Mouse (Mus musculus) hindbrain, embryonic 14.5 days (tissue): ENCODE results near the gene Atxn1. TPM values are rescaled to one million over a fixed set of nuclear protein-coding genes. Genes with fewer than 3 reads are reported as not detected.
A peak's percentile ranks its signal among the peaks of the same experiment; 100 is the strongest.

ENCODE experiments used
- ATAC-seq: fragments of 200-750 bp; cut with Nextera tagmentation; 2 replicates; pipeline ENCODE4 v1.8.0; 2017; ENCODE audit warnings: moderate number of reproducible peaks, mild to moderate bottlenecking, moderate TSS enrichment, moderate library complexity; ENCODE audit not compliant: low FRiP score
- DNase-seq: peaks from one replicate; pipeline ENCODE4 v3.0.0-alpha.2; 2015; ENCODE audit warnings: low spot score
- H3K27ac ChIP-seq: fragments of 300-500 bp; sonication (generic); 2 replicates; pipeline ENCODE4 v1.5.1; 2014; ENCODE audit warnings: mild to moderate bottlenecking, moderate library complexity
- H3K27me3 ChIP-seq: fragments of 300-500 bp; sonication (generic); 2 replicates; pipeline ENCODE4 v1.6.1; 2014; ENCODE audit warnings: mild to moderate bottlenecking, low read length, mixed read lengths; ENCODE audit not compliant: control insufficient read depth, insufficient read depth
- H3K36me3 ChIP-seq: fragments of 300-500 bp; sonication (generic); replicated peaks from 2 replicates; pipeline ENCODE4 v1.6.1; 2014; ENCODE audit not compliant: control insufficient read depth, insufficient read depth
- H3K4me1 ChIP-seq: fragments of 300-500 bp; sonication (generic); replicated peaks from 2 replicates; pipeline ENCODE4 v1.6.1; 2014; ENCODE audit warnings: antibody characterized with exemption, low read length, mixed read lengths; ENCODE audit not compliant: control insufficient read depth, insufficient read depth
- H3K4me2 ChIP-seq: fragments of 300-500 bp; sonication (generic); replicated peaks from 2 replicates; pipeline ENCODE4 v1.6.1; 2014; ENCODE audit warnings: mild to moderate bottlenecking, moderate library complexity
- H3K4me3 ChIP-seq: fragments of 300-500 bp; sonication (generic); replicated peaks from 2 replicates; pipeline ENCODE4 v1.5.1; 2014; ENCODE audit warnings: mild to moderate bottlenecking, low read length
- H3K9ac ChIP-seq: fragments of 300-500 bp; sonication (generic); 2 replicates; pipeline ENCODE4 v1.6.1; 2014
- H3K9me3 ChIP-seq: fragments of 300-500 bp; sonication (generic); 2 replicates; pipeline ENCODE4 v1.6.1; 2016; ENCODE audit warnings: low read length; ENCODE audit not compliant: control insufficient read depth
- WGBS: fragments of 180-500 bp; shearing (Covaris S2); extraction: QIAGEN DNeasy Blood & Tissue Kit; methylation state at CpG from one replicate; pipeline ENCODE4 v1.1.7; 2014; 5-methylcytosine and 5-hydroxymethylcytosine counted together
- polyA plus RNA-seq: library from polyadenylated mRNA; unstranded; fragments of >200 nt; fragmentation: Nextera tagmentation; extraction: Ambion mirVana; gene quantifications from 2 replicates; pipeline ENCODE4 v1.2.1, GENCODE M21; 2014

Atxn1 gene
- polyA plus RNA-seq, 1 experiment from 2014 or later: 8.1 TPM

- Histone ChIP-seq H3K4me3 (no peak overlapping the region), H3K27ac (no peak overlapping the region), H3K4me1 (no peaks in the 10 kb centered on the region), H3K9me3 (no peaks in the 10 kb centered on the region), H3K27me3 (no peaks in the 10 kb centered on the region), H3K4me2 (no peak overlapping the region), H3K9ac (no peak overlapping the region), H3K36me3 (no peaks in the 10 kb centered on the region)
- no peak for ATAC-seq
- 82% methylated on average over 7 of the region's 7 CpGs for WGBS
- DNase-seq: no peak
Observed at GRCm38 (mm10) chr13:45924555-45924954, 40.3 kb downstream of the Atxn1 start.

DNA sequence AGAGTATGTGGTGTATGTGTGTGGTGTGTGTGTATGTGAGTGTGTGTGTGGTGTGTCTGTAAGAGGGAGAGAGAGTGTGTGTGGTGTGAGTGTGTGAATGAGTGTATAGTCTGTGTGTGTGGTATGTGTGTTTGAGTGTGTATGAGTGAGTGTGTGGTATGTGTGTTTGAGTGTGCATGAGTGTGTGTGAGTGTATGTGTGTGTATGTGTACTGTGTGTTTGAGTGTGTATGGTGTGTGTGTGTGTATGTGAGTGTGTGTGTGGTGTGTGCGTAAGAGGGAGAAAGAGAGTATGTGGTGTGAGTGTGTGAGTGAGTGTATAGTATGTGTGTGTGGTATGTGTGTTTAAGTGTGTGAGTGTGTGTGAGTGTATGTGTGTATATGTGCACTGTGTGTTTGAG is 41.7 kb downstream of the Atxn1 start:
- 100% methylated on average over 1 of the region's 1 CpGs for WGBS
- H3K4me3 ChIP-seq: no peak overlapping the region
- no peak overlapping the region for H3K4me2 ChIP-seq
- H3K4me1 ChIP-seq: no peaks in the 10 kb centered on the region
- H3K27me3 ChIP-seq: no peaks in the 10 kb centered on the region
- no peak for DNase-seq
- H3K27ac ChIP-seq: no peak overlapping the region
- no peaks in the 10 kb centered on the region for H3K9me3 ChIP-seq
- ATAC-seq: no peak
- no peaks in the 10 kb centered on the region for H3K36me3 ChIP-seq
- no peak overlapping the region for H3K9ac ChIP-seq

GRCm38 (mm10) chr13:45922467-45922866 is 42.3 kb downstream of the Atxn1 start:
- Histone ChIP-seq H3K36me3 (no peaks in the 10 kb centered on the region), H3K27ac (no peak overlapping the region), H3K4me3 (no peak overlapping the region), H3K27me3 (no peaks in the 10 kb centered on the region), H3K9me3 (no peaks in the 10 kb centered on the region), H3K4me1 (no peaks in the 10 kb centered on the region), H3K9ac (no peak overlapping the region), H3K4me2 (no peak overlapping the region)
- 56% methylated on average over 9 of the region's 9 CpGs for WGBS
- DNase-seq: no peak
- no peak for ATAC-seq

GRCm38 (mm10) chr13:45918956-45919711 is 45.7 kb downstream of the Atxn1 start:
- Histone ChIP-seq H3K27ac (no peak overlapping the region), H3K4me3 (no peak overlapping the region), H3K27me3 (no peaks in the 10 kb centered on the region), H3K4me1 (no peaks in the 10 kb centered on the region), H3K4me2 (no peak overlapping the region), H3K9ac (no peak overlapping the region), H3K36me3 (no peaks in the 10 kb centered on the region), H3K9me3 (no peaks in the 10 kb centered on the region)
- DNase-seq (no peak), ATAC-seq (no peak)
- WGBS: 94% methylated on average over 13 of the region's 15 CpGs

DNA sequence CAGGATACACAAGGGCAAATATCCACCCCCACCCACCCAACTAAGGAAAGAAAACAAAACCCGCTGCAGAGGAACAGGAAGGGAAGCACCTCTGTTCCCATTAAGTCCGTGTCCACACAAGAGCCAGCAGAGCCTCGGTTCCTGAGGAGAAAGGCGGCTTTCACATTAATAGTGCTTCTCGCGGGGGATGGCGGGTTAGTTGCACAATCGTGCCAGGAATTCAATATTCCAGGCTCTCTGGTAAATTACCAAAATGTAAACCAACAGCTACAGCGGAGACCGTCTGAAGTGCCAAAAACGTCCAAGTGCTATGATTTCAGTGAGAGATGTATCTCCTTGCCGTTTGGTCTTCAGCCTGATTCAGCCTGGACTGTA is 46.8 kb downstream of the Atxn1 start:
- Histone ChIP-seq H3K27ac (0 out of 2 replicates have a peak overlapping the region, but pooled peaks have one; percentile 20), H3K9me3 (no peaks in the 10 kb centered on the region), H3K4me3 (no peak overlapping the region), H3K4me2 (no peak overlapping the region), H3K36me3 (no peaks in the 10 kb centered on the region), H3K9ac (no peak overlapping the region), H3K27me3 (no peaks in the 10 kb centered on the region), H3K4me1 (no peaks in the 10 kb centered on the region)
- 73% methylated on average over 12 of the region's 12 CpGs for WGBS
- peak; percentile 42 for DNase-seq
- ATAC-seq: no peak

DNA sequence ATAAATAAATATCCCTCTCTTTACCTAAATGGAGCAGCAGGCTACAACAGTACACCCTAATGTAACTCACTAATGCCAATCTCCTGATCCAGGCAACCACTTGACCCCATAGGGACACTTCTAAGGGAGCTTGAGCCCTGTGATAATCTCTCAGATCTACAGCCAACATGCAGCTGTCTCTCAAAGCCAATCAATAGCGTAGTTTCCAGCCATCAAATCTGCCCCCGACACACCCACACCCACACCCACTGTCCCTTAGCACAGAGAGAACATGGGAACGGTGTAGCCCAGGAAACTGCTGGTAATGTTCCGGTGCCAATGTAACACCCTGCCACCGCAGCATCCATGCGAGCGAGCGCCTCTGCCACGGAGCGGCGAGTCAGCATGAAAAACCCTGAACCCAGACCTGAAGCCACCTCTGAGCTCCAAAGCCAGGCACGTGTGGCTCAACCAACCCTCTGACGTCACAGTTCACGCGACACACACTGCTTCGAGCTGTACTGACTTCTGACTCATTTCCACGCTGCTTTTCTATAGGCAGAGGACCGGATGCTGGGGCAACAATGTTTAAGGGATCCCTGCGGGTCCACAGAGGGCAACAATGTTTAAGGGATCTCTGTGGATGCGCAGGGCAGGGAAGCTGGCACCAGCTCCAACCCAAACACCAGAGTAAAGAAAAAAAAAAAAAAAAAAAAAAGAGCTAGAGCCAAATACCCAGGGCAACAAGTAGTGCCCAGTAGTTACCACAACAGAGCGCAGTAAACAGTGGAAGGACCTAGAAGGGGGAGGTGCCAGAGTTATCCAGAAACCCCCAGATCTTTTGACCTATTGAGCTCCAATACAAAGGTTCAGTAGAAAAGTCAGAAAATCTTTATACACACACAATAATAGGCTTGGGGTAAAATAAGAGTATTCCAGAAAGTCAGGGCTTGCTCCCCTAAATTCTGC is 47.5 kb downstream of the Atxn1 start:
- Histone ChIP-seq H3K4me3 (no peak overlapping the region), H3K27me3 (no peaks in the 10 kb centered on the region), H3K4me2 (no peak overlapping the region), H3K9me3 (no peaks in the 10 kb centered on the region), H3K36me3 (no peaks in the 10 kb centered on the region), H3K9ac (no peak overlapping the region), H3K4me1 (no peaks in the 10 kb centered on the region), H3K27ac (0 out of 2 replicates have a peak overlapping the region, but pooled peaks have one; percentile 20)
- no peak for DNase-seq
- ATAC-seq: no peak
- WGBS: 90% methylated on average over 21 of the region's 21 CpGs

DNA sequence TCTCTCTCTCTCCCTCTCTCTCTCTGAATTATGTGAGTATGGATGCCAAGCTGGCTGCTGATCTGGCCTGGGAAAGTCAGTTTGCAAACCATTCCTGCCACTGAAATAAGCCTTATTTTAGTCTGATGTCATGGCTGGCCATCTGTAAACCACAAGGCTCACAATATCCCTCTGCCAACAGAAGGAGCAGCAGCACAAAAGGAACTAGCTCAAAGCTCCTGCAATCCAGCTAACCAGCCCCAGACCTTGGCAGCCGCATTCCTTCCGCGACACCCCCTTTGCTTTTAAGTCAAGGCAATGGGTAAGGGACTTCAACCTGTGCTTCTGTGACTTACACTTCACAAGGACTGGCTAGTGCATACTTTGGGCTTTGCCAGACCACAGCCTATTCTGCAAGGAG is 48.9 kb downstream of the Atxn1 start:
- Histone ChIP-seq H3K36me3 (no peaks in the 10 kb centered on the region), H3K9me3 (no peaks in the 10 kb centered on the region), H3K9ac (no peak overlapping the region), H3K4me1 (no peaks in the 10 kb centered on the region), H3K4me3 (no peak overlapping the region), H3K27me3 (no peaks in the 10 kb centered on the region), H3K4me2 (no peak overlapping the region), H3K27ac (no peak overlapping the region)
- 94% methylated on average over 3 of the region's 3 CpGs for WGBS
- no peak for DNase-seq
- ATAC-seq: no peak

- no peaks in the 10 kb centered on the region for H3K9me3 ChIP-seq
- no peaks in the 10 kb centered on the region for H3K36me3 ChIP-seq
- H3K27ac ChIP-seq: no peak overlapping the region
- WGBS: 73% methylated on average over 2 of the region's 2 CpGs
- ATAC-seq: no peak
- no peak overlapping the region for H3K9ac ChIP-seq
- no peak overlapping the region for H3K4me3 ChIP-seq
- no peaks in the 10 kb centered on the region for H3K4me1 ChIP-seq
- no peaks in the 10 kb centered on the region for H3K27me3 ChIP-seq
- DNase-seq: no peak
- no peak overlapping the region for H3K4me2 ChIP-seq
Observed at GRCm38 (mm10) chr13:45915026-45915425, 49.8 kb downstream of the Atxn1 start.

DNA sequence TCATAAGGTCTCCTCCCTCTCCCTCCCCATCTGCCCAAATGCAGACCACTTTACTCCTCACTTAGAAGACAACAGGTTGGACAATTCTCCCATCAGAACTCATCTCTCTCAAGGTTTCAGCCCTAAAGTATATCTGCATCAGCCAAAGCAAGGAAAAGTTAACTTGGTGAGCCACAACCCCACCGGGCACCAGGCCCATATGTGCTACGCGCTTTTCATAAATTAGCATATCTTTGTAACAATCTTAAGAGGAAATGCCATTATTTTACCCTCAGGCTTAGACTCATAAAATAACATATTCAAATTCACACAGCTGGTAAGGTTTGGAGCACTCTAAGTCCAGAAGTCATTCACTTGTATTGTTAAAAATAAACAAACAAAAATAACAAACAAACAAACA is 50.7 kb downstream of the Atxn1 start:
- DNase-seq (no peak), ATAC-seq (no peak)
- H3K4me3 ChIP-seq: no peak overlapping the region
- H3K27me3 ChIP-seq: no peaks in the 10 kb centered on the region
- no peaks in the 10 kb centered on the region for H3K36me3 ChIP-seq
- H3K9ac ChIP-seq: no peak overlapping the region
- no peaks in the 10 kb centered on the region for H3K4me1 ChIP-seq
- H3K9me3 ChIP-seq: no peaks in the 10 kb centered on the region
- H3K27ac ChIP-seq: no peak overlapping the region
- 79% methylated on average over 3 of the region's 3 CpGs for WGBS
- no peak overlapping the region for H3K4me2 ChIP-seq
